Mouse (Mus musculus) myocyte (in vitro differentiated cells): ENCODE measurements around the gene Mpz. TPM values are rescaled to one million over a fixed set of nuclear protein-coding genes. Genes with fewer than 3 reads are reported as not detected.

ENCODE experiments used
- H3K27me3 ChIP-seq: one replicate; pipeline ENCODE4 v1.6.1; 2011; ENCODE audit not compliant: control insufficient read depth, insufficient read depth, insufficient read length
- H3K36me3 ChIP-seq: one replicate; pipeline ENCODE4 v1.6.1; 2011; ENCODE audit not compliant: control insufficient read depth, insufficient read depth
- H3K4me2 ChIP-seq: one replicate; pipeline ENCODE4 v1.6.1; 2011; ENCODE audit warnings: low read depth, control low read depth
- H3K4me3 ChIP-seq: one replicate; pipeline ENCODE4 v1.5.1; 2011; ENCODE audit warnings: mild to moderate bottlenecking, control low read depth, moderate library complexity
- H3K79me2 ChIP-seq: one replicate; pipeline ENCODE4 v1.6.1; 2011; ENCODE audit not compliant: control insufficient read depth, insufficient read depth
- H3ac ChIP-seq: one replicate; pipeline ENCODE4 v1.6.1; 2011; ENCODE audit not compliant: control insufficient read depth, insufficient read length
- CEBPB ChIP-seq: IDR thresholded peaks from 2 replicates; pipeline ENCODE4 v1.6.1; 2011; ENCODE audit warnings: mild to moderate bottlenecking, moderate library complexity; ENCODE audit not compliant: poor library complexity, insufficient read depth, severe bottlenecking
- E2F4 ChIP-seq: IDR thresholded peaks from one replicate; pipeline ENCODE4 v1.6.1; 2011; ENCODE audit warnings: mild to moderate bottlenecking, control low read depth, moderate library complexity; ENCODE audit not compliant: insufficient read depth
- MAX ChIP-seq: IDR thresholded peaks from one replicate; pipeline ENCODE4 v1.6.1; 2011; ENCODE audit warnings: low read depth, mild to moderate bottlenecking, control low read depth
- MYOD1 ChIP-seq, 3 experiments: IDR thresholded peaks; one replicate each; pipeline ENCODE4 v1.6.1; 2011; ENCODE audit warnings: control low read depth in 2 of 3, low read depth in 2 of 3, mild to moderate bottlenecking in 2 of 3, moderate library complexity in 1 of 3; ENCODE audit not compliant: insufficient read length in 2 of 3, control insufficient read depth in 1 of 3
- MYOG ChIP-seq, 3 experiments: IDR thresholded peaks; one replicate each; pipeline ENCODE4 v1.6.1; 2011; ENCODE audit warnings: control low read depth in 2 of 3, low read depth in 2 of 3, mild to moderate bottlenecking in 2 of 3; ENCODE audit not compliant: insufficient read length in 2 of 3, control insufficient read depth in 1 of 3, insufficient read depth in 1 of 3
- POLR2A ChIP-seq: IDR thresholded peaks from one replicate; pipeline ENCODE4 v1.6.1; 2011; ENCODE audit warnings: low read depth, mild to moderate bottlenecking, control low read depth, moderate library complexity; ENCODE audit not compliant: insufficient read length
- POLR2AphosphoS2 ChIP-seq: IDR thresholded peaks from one replicate; pipeline ENCODE4 v1.6.1; 2011; ENCODE audit warnings: low read depth, control low read depth; ENCODE audit not compliant: insufficient read length
- REST ChIP-seq: IDR thresholded peaks from one replicate; pipeline ENCODE4 v1.6.1; 2011; ENCODE audit warnings: mild to moderate bottlenecking, control low read depth, moderate library complexity; ENCODE audit not compliant: insufficient read depth, insufficient read length
- SRF ChIP-seq: IDR thresholded peaks from one replicate; pipeline ENCODE4 v1.6.1; 2011; ENCODE audit warnings: low read depth; ENCODE audit not compliant: control insufficient read depth, insufficient read length
- TCF12 ChIP-seq: IDR thresholded peaks from one replicate; pipeline ENCODE4 v1.6.1; 2011; ENCODE audit warnings: mild to moderate bottlenecking, control low read depth; ENCODE audit not compliant: poor library complexity, insufficient read depth, severe bottlenecking
- TCF3 ChIP-seq: IDR thresholded peaks from one replicate; pipeline ENCODE4 v1.6.1; 2011; ENCODE audit warnings: low read depth, control low read depth; ENCODE audit not compliant: insufficient read length
- USF1 ChIP-seq: IDR thresholded peaks from one replicate; pipeline ENCODE4 v1.6.1; 2011; ENCODE audit warnings: low read depth, mild to moderate bottlenecking, control low read depth, moderate library complexity
- polyA plus RNA-seq: library from polyadenylated mRNA; unstranded; fragments of >200 nt; fragmentation: generic; extraction: Trizol; gene quantifications from one replicate; pipeline ENCODE4 v1.2.1, GENCODE M21; 2012; ENCODE audit warnings: missing spikeins

Mpz gene
- polyA plus RNA-seq, 1 experiment, result 0.11 TPM

DNA sequence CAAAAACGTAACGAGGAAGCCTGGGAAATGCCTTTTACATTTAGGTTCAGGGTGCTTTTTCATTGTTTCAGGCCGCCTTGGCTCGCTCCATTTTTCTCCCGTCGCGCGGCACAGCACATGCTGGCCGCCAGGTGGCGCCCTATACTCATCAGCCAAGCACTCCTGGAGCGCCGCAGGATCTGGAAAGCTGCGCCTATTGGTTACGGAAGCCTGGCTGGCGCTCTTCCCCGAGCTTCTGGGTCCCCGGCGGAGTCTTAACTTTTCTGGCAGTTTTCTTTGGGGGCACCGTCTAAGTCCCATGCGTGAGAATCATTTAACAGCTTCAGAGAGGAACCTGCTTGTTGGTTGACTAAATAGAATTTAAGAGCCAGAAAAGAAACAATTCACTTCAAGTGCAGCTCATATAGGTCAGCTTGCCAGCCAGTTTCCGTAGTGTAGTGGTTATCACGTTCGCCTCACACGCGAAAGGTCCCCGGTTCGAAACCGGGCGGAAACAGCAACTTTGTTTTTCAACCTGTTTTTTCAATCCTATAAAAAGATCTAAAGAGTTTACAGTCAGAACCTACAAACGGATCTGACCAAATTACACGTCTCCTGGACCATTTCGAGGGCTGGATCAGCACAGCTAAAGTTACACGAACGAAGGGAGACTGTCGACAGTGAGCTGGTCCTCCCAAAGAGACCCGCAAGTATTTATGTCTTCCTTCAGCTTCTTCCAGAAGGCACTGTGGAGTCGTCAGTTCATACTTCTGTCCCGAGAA, 39.3 kb upstream of the Mpz start:
- Histone ChIP-seq H3K4me3 (peak overlapping the region; percentile 54), H3K79me2 (no peaks in the 10 kb centered on the region), H3K4me2 (peak overlapping the region; percentile 98), H3K36me3 (no peaks in the 10 kb centered on the region), H3ac (no peak overlapping the region), H3K27me3 (no peaks in the 10 kb centered on the region)
- TF ChIP-seq TCF12, result no peak
- TF ChIP-seq POLR2AphosphoS2, result no peak
- TF ChIP-seq MYOG (IDR thresholded peaks at IDR 0.05; ENCODE audit: control insufficient read depth in 1 of 3, insufficient read depth in 1 of 3, insufficient read length in 2 of 3, low read depth in 2 of 3), result no peak
- TF ChIP-seq MAX, result no peak
- no peak for TF ChIP-seq USF1
- 0 out of 2 replicates have a peak, but pooled peaks have one; percentile 15 for TF ChIP-seq CEBPB
- TF ChIP-seq MYOD1 (IDR thresholded peaks at IDR 0.05; ENCODE audit: control insufficient read depth in 1 of 3, insufficient read length in 2 of 3, low read depth in 2 of 3), result no peak
- no peak for TF ChIP-seq REST
- no peak for TF ChIP-seq POLR2A

DNA sequence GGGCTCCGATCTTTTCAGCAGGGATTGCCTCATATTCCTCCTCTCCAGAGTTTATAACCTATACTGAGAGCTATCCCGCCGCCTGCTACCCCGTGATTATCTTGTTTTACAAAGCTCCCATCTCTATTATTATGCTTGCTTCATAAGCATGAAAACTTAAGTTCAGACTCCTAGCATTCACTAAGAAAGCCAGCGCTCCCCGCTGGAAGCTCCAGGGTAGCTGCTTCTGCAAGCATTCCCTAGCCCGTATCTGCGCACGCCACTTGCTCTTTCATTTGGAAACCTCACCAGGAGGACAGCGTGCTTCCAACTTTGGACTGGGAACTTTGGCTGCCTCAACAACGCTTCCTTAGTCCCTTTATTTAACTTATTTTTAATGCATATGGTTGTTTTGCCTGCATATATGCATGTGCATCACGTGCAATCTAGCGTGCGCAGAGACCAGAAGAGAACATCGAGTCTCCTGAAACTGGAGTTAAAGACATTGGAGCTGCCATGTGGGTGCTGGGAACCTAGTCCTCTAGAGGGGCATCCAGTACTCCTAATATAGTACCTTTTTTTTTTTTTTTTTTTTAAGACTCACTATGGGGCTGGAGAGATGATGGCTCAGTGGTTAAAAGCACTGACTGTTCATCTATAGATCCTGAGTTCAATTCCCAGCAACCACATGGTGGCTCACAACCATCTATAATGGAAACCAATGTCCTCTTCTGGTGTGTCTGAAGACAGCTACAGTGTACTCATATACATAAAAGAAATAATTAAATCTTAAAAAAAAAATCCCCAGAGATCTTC, 38.5 kb upstream of the Mpz start:
- no peak for TF ChIP-seq E2F4
- H3ac ChIP-seq, result no peak overlapping the region
- H3K79me2 ChIP-seq, result no peaks in the 10 kb centered on the region
- no peaks in the 10 kb centered on the region for H3K36me3 ChIP-seq
- peak overlapping the region; percentile 54 for H3K4me3 ChIP-seq
- H3K27me3 ChIP-seq, result no peaks in the 10 kb centered on the region
- peak overlapping the region; percentile 98 for H3K4me2 ChIP-seq

DNA sequence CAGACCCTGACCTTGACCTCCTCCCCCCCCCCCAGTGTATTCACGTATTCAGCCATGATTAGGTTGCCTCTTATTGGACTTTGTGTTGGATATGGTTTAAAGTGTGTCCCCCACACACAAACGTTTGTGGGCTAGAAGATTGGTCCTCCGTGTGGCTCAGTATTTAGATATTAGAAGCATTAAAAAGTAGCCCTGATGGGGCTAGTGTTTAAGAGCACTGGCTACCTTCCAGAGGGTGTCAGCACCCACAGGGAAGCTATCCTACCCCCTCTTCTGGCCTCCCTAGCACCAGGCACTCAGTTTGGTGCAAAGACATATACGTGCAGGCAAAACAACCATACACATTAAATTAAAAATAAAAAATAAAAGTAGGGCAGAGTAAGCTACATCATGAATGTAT, 37.5 kb upstream of the Mpz start:
- H3K4me2 ChIP-seq, result peak overlapping the region; percentile 98
- H3ac ChIP-seq, result no peak overlapping the region
- no peaks in the 10 kb centered on the region for H3K79me2 ChIP-seq
- TF ChIP-seq MYOG (IDR thresholded peaks at IDR 0.05; ENCODE audit: control insufficient read depth in 1 of 3, insufficient read depth in 1 of 3, insufficient read length in 2 of 3, low read depth in 2 of 3) (no peak), POLR2AphosphoS2 (no peak), USF1 (no peak), TCF12 (no peak), MYOD1 (IDR thresholded peaks at IDR 0.05; ENCODE audit: control insufficient read depth in 1 of 3, insufficient read length in 2 of 3, low read depth in 2 of 3) (no peak), REST (no peak), E2F4 (no peak), POLR2A (no peak), CEBPB (no peak), MAX (no peak), SRF (no peak), TCF3 (no peak)
- no peaks in the 10 kb centered on the region for H3K27me3 ChIP-seq
- H3K4me3 ChIP-seq, result peak overlapping the region; percentile 54
- H3K36me3 ChIP-seq, result no peaks in the 10 kb centered on the region

DNA sequence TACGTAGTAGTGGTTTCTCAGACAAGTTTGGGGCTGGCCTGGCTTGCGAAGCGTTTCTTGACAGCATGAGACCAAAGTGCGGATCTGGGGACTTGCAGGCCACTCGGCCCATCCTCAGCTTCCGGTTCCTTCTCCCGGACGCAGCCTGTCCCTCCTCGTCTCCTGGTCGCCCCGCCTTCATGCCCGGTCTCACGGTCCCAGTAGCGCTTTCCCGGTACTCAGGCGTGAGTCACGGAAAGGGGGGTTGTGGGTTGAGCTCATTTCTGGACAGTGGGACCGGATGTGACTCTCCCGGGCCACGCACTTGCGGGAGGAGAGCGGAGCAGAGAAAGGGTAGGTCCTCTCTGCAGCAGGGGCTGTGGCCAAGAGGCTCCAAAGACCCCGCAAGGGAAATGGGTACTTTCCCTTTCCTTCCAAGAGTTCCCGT, 36.6 kb upstream of the Mpz start, which contains the start of gene Cfap126:
Cfap126 (plus strand) TSS at position 46 of the 427 bp plus-strand sequence.
- Histone ChIP-seq H3ac (no peak within 1 kb of the TSS), H3K36me3 (no peaks in the 10 kb centered on the region), H3K4me2 (peak within 1 kb of the TSS; percentile 98), H3K27me3 (no peaks in the 10 kb centered on the region), H3K79me2 (no peaks in the 10 kb centered on the region), H3K4me3 (peak within 1 kb of the TSS; percentile 54)
- peak; percentile 57 for TF ChIP-seq POLR2AphosphoS2
- no peak for TF ChIP-seq E2F4
- TF ChIP-seq POLR2A, result peak; percentile 70

DNA sequence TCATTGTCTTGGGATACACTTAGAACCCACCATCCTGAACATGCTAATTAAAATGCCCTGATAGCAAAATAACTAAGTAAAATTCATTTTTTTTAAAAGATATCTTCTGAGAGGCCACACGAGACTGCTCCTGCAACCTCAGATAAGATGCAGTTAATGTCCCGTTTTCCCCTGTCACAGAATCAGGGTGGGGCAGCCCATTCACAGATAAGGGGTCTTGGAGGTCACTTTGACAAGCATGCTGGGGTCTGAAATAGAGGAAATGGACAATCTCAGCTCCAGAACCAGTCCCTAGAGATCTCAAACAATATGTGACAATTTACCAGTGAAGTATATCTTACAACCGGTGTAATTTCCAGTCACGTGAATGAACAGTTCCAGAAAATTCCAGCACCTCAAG, 34.2 kb upstream of the Mpz start:
- Histone ChIP-seq H3K79me2 (no peaks in the 10 kb centered on the region), H3ac (no peak overlapping the region), H3K4me2 (no peak overlapping the region), H3K4me3 (no peak overlapping the region), H3K36me3 (no peaks in the 10 kb centered on the region), H3K27me3 (no peaks in the 10 kb centered on the region)
- TF ChIP-seq MYOD1 (IDR thresholded peaks at IDR 0.05; ENCODE audit: control insufficient read depth in 1 of 3, insufficient read length in 2 of 3, low read depth in 2 of 3), result no peak
- TF ChIP-seq TCF12, result no peak
- TF ChIP-seq POLR2AphosphoS2, result no peak
- TF ChIP-seq POLR2A, result no peak
- no peak for TF ChIP-seq TCF3
- TF ChIP-seq MAX, result no peak
- no peak for TF ChIP-seq MYOG (IDR thresholded peaks at IDR 0.05; ENCODE audit: control insufficient read depth in 1 of 3, insufficient read depth in 1 of 3, insufficient read length in 2 of 3, low read depth in 2 of 3)
- no peak for TF ChIP-seq SRF
- no peak for TF ChIP-seq E2F4
- TF ChIP-seq USF1, result no peak
